Mouse (Mus musculus) liver, embryonic 14.5 days (tissue): Measurements from ENCODE around the gene 4921509C19Rik. TPM values are rescaled to one million over a fixed set of nuclear protein-coding genes. Genes with fewer than 3 reads are reported as not detected.
A peak's percentile ranks its signal among the peaks of the same experiment; 100 is the strongest.
"Not testable (repeated sequence)": the region's sequence is repeated elsewhere in the genome, so short reads cannot be mapped to it uniquely, and the experiment has no call there.

Experiments used
- ATAC-seq: fragments of 200-750 bp; cut with Nextera tagmentation; 2 replicates; pipeline ENCODE4 v1.8.0; 2017; ENCODE audit warnings: moderate number of reproducible peaks, mild to moderate bottlenecking, moderate library complexity; ENCODE audit not compliant: insufficient read depth
- DNase-seq, 3 experiments: peaks; one replicate each; pipeline ENCODE4 v3.0.0-alpha.2; 2012 to 2013; ENCODE audit warnings: low read depth in 3 of 3, low spot score in 3 of 3
- H3K27ac ChIP-seq: fragments of 300-500 bp; sonication (generic); 2 replicates; pipeline ENCODE4 v1.5.1; 2014; ENCODE audit warnings: moderate library complexity, mild to moderate bottlenecking, control low read depth, inconsistent platforms
- H3K27me3 ChIP-seq: fragments of 300-500 bp; sonication (generic); 2 replicates; pipeline ENCODE4 v1.6.1; 2014; ENCODE audit warnings: mild to moderate bottlenecking, low read length, moderate library complexity; ENCODE audit not compliant: control insufficient read depth, insufficient read depth
- H3K36me3 ChIP-seq: fragments of 300-500 bp; sonication (generic); replicated peaks from 2 replicates; pipeline ENCODE4 v1.6.1; 2014; ENCODE audit warnings: low read depth; ENCODE audit not compliant: control insufficient read depth, insufficient read depth
- H3K4me1 ChIP-seq, 2 experiments: fragments of 200-500 bp in 1 of 2; fragments of 300-500 bp in 1 of 2; sonication (generic) in 1 of 2; replicated peaks; 2 replicates each; pipeline ENCODE4 v1.6.1; 2012 to 2014; ENCODE audit warnings: antibody characterized with exemption in 1 of 2, inconsistent platforms in 1 of 2, low read length in 1 of 2; ENCODE audit not compliant: control insufficient read depth in 2 of 2, insufficient read depth in 2 of 2
- H3K4me2 ChIP-seq: fragments of 300-500 bp; sonication (generic); 2 replicates; pipeline ENCODE4 v1.6.1; 2014; ENCODE audit warnings: low read depth, mild to moderate bottlenecking, control low read depth, moderate library complexity
- H3K4me3 ChIP-seq, 2 experiments: fragments of 200-500 bp in 1 of 2; fragments of 300-500 bp in 1 of 2; sonication (generic) in 1 of 2; 2 replicates each; pipeline ENCODE4 v1.5.1; 2012 to 2014; ENCODE audit warnings: low read depth in 2 of 2, low read length in 2 of 2, mild to moderate bottlenecking in 2 of 2, control low read depth in 1 of 2, inconsistent platforms in 1 of 2, moderate library complexity in 1 of 2; ENCODE audit not compliant: insufficient read depth in 1 of 2
- H3K9ac ChIP-seq: fragments of 300-500 bp; sonication (generic); replicated peaks from 2 replicates; pipeline ENCODE4 v1.6.1; 2014; ENCODE audit warnings: mild to moderate bottlenecking, control low read depth, moderate library complexity
- H3K9me3 ChIP-seq: fragments of 300-500 bp; sonication (generic); 2 replicates; pipeline ENCODE4 v1.6.1; 2016; ENCODE audit warnings: low read length, mixed read lengths; ENCODE audit not compliant: control insufficient read depth
- CTCF ChIP-seq: IDR thresholded peaks from 2 replicates; pipeline ENCODE4 v1.5.1; 2016; ENCODE audit warnings: antibody characterized with exemption, low read depth, control low read depth
- EP300 ChIP-seq: IDR thresholded peaks from 2 replicates; pipeline ENCODE4 v1.6.1; 2016; ENCODE audit warnings: antibody characterized with exemption, low read depth
- WGBS: fragments of 180-500 bp; shearing (Covaris S2); extraction: QIAGEN DNeasy Blood & Tissue Kit; methylation state at CpG from one replicate; pipeline ENCODE4 v1.1.7; 2014; ENCODE audit not compliant: insufficient replicate concordance; 5-methylcytosine and 5-hydroxymethylcytosine counted together
- polyA plus RNA-seq, 2 experiments: library from polyadenylated mRNA; depleted of rRNA in 1 of 2; stranded (reverse) in 1 of 2; unstranded in 1 of 2; fragments of >200 nt; fragmentation: Nextera tagmentation in 1 of 2; extraction: Ambion mirVana in 1 of 2; gene quantifications; 2 replicates each; pipeline versions ENCODE4 v1.2.1 to v1.2.3; 2012 to 2014

Gene 4921509C19Rik
- polyA plus RNA-seq (2012; rRNA removed) (not detected in 2 replicates), polyA plus RNA-seq (2014; fragmentation: Nextera tagmentation; extraction: Ambion mirVana) (not detected in 2 replicates)

- not testable (repeated sequence) for DNase-seq
Observed at GRCm38 (mm10) chr2:151476053-151476452, at the start of gene 4921509C19Rik. TSS of gene 4921509C19Rik (minus strand) at chr2:151476153.

GRCm38 (mm10) chr2:151525520-151525919, 49.6 kb upstream of the 4921509C19Rik start:
- Histone ChIP-seq H3K27ac (no peak overlapping the region), H3K4me2 (no peak overlapping the region), H3K9ac (no peak overlapping the region), H3K4me3 (no peak overlapping the region), H3K4me1 (peaks cover 0 to 5% of the 10 kb centered on the region in 2 experiments; a peak in 3 of 4 replicates), H3K9me3 (no peaks in the 10 kb centered on the region), H3K27me3 (no peaks in the 10 kb centered on the region), H3K36me3 (no peaks in the 10 kb centered on the region)
- TF ChIP-seq CTCF (no peak), EP300 (no peak)
- DNase-seq (no peak), ATAC-seq (no peak)
- 66% methylated on average over 2 of the region's 2 CpGs for WGBS

More at GRCm38 (mm10) chr2:151476053-151476452, at the start of gene 4921509C19Rik:
- not testable (repeated sequence) for H3K27ac ChIP-seq, H3K4me3 ChIP-seq, H3K27me3 ChIP-seq, H3K9ac ChIP-seq, H3K4me1 ChIP-seq, H3K4me2 ChIP-seq, H3K36me3 ChIP-seq, H3K9me3 ChIP-seq, ATAC-seq
- WGBS = 62% methylated on average over 4 of the region's 5 CpGs

GRCm38 (mm10) chr2:151524324-151525041, 48.5 kb upstream of the 4921509C19Rik start:
- Histone ChIP-seq H3K9me3 (no peaks in the 10 kb centered on the region), H3K36me3 (no peaks in the 10 kb centered on the region), H3K4me2 (no peak overlapping the region), H3K27me3 (no peaks in the 10 kb centered on the region), H3K9ac (no peak overlapping the region), H3K4me3 (no peak overlapping the region), H3K27ac (no peak overlapping the region), H3K4me1 (peaks cover 0 to 3% of the 10 kb centered on the region in 2 experiments; a peak in 3 of 4 replicates)
- WGBS = 10% methylated on average over 4 of the region's 4 CpGs
- DNase-seq (no peak), ATAC-seq (peak; percentile 47; the same call in 1 of the 2 replicates)
- TF ChIP-seq EP300 = peak; percentile 61
- no peak for TF ChIP-seq CTCF

DNA sequence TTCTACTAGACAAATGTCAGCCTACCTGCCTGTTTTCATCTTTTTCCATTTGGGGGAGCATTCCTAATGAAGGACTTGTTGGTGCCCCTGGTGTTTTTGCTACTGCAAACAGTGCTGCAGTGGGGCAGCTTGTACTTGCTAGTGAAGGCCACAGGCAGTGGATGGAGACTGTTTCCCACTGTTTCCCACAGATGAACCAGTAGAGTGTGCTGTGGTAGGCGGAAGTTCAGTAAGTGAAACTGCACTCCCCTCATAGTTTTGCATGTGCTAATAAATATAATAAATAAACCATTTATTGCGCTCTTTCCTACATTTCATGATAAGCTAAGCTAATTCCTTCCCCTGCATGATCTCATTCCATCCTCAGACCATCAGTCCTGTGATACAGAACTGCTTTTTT, 43.0 kb upstream of the 4921509C19Rik start:
- DNase-seq (no peak), ATAC-seq (no peak)
- no peak for TF ChIP-seq EP300
- no peak for TF ChIP-seq CTCF
- Histone ChIP-seq H3K4me1 (no peaks in the 10 kb centered on the region; a peak in 1 of 4 replicates), H3K27me3 (no peaks in the 10 kb centered on the region), H3K36me3 (peaks cover 2% of the 10 kb centered on the region), H3K27ac (no peak overlapping the region), H3K9ac (no peak overlapping the region), H3K4me3 (no peak overlapping the region), H3K9me3 (no peaks in the 10 kb centered on the region), H3K4me2 (no peak overlapping the region)
- 75% methylated on average over 2 of the region's 2 CpGs for WGBS

DNA sequence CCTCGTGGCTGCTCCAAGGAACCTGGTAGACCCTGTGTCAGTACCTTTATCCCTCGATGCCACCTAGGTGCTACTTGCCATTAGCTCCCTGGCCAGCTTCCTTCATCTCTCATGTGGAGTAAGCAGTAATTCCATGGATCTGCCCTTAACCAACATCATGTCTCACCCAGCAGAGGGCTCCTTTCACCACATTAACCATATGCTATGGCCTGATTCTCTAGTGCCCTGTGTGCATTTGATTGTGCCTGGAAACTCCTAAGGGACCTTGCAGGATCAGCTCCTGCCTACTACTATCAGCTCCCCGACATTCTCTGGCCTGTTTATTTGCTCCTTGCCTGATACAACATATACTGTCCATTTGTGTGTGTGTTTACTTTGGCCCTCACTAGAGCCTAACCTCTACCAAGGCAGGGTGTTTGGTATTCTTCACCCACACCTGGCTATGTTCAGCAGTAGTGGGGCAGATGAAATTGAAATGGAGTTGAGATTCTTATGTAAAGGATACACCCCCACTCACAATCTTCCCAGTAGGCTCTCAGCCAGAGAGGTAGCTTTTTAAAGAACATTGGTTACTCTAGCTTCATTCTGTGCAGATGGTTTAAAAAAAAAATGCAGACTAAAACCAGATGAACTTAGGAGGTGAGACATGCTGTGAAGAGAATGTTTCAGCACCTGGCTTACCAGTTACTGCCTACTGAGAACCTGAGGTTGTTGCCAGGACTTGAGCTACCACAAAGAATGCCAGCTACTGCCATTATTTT, 37.8 kb upstream of the 4921509C19Rik start:
- H3K27me3 ChIP-seq = no peaks in the 10 kb centered on the region
- no peaks in the 10 kb centered on the region for H3K9me3 ChIP-seq
- H3K27ac ChIP-seq = no peak overlapping the region
- ATAC-seq = no peak
- WGBS = 67% methylated on average over 3 of the region's 3 CpGs
- TF ChIP-seq CTCF = peak; percentile 9; the same call in 1 of the 2 replicates
- TF ChIP-seq EP300 = no peak
- no peak overlapping the region for H3K4me2 ChIP-seq
- no peaks in the 10 kb centered on the region for H3K4me1 ChIP-seq
- DNase-seq = no peak
- H3K4me3 ChIP-seq = no peak overlapping the region
- no peak overlapping the region for H3K9ac ChIP-seq
- H3K36me3 ChIP-seq = peaks cover 17% of the 10 kb centered on the region
